Mouse (Mus musculus): ENCODE measurements around the gene Cd27.

Cd27 gene

GRCm38 (mm10) chr6:125241566-125241965 is 4.8 kb upstream of the Cd27 start:
- DNase-seq, result no peak

DNA sequence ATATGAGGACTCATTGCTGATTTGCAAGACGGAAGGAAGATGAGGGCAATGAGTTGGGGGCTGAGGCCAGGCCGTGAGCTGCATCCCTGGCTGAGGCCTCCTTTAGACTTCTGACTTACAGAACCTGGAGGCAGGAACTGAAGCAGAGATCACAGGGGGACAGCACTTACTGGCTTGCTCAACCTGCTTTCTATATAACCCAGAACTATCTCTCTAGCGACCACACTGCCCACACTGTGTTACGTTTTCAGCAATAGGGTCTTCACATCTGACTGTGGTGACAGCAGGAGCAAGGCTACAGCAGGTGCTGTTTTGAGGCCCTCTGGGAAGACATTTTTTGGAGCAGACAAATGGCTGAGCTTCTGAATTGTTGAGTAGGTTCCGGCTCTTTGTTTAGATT is 3.8 kb upstream of the Cd27 start:
- DNase-seq, result no peak

DNA sequence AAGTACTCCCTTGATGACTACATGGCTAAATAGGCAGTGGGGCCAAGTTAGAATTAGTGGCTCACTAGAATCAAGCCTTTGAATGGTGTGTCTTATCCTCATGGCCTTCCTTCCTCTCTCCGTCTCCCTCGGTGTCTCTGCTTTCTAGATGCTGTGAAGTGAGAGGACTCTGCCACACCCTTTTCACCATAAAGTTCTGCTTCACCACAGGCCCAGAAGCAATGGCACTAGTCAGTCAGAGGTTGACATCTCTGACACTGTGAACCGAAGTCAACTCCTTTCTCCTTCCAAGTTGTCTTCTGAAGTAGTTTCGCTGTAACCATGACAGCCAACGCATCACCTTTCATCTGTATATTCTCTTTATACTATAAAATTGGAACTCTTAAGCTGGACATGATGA is 2.7 kb upstream of the Cd27 start:
- DNase-seq, result no peak

GRCm38 (mm10) chr6:125238396-125238795 is 1.6 kb upstream of the Cd27 start:
- DNase-seq, result no peak

DNA sequence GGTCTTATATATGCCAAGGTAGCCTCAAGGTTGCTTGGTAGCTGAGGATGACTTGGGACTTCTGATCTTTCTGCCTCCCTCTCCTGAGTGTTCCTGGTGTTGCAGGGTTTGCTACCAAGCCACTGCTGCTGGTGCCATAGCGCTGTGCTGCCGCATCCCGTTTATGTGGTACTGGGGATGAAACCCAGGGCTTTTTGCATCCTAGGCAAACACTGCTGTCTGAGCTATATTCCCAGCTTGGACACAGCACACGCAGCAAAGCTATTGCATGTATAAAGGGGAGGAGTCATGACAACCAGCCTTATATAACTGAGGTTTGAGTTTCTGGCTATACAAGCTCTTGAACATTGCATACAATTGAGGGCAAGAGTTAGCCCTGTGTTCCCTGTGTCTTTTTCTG is 611 bp upstream of the Cd27 start:
- no peak for DNase-seq

GRCm38 (mm10) chr6:125236341-125236740 is 469 bp downstream of the Cd27 start:
- DNase-seq, result no peak

- no peak for DNase-seq
Measured at GRCm38 (mm10) chr6:125234520-125234828, 2.3 kb downstream of the Cd27 start.

DNA sequence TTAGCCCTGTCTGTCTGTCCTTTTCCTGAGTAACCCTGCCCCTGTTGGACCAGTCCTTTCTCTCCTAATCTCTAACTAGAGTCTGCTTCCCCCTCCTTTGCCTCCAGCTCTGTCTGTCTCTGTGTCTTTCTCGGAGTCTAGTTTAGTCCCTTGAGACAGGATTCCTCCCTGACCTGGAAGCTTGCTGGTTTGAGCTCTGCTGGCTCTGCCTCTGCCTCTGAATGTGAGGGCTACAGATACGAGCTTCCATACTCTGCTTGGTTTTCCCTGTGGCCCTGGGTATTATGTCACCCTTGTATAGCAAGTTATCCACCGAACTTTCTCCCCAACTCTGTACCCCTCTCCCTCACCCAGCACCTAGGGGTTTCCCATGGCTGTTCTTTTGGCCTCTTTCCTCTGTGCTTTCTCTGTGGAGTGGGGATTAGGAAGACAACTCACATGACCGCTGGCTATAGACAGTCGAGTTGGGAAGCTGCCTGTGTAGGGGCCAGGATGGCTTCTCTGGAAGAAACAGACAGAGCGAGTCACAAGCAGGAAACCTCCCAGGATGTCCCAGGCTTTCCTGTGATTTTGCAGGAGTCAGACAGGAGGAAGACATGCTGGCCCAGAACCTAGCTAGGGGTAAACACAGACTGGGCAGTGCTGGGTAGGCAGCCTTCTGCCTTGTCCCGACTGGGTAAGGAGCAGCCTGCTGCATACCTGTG is 2.8 kb downstream of the Cd27 start:
- DNase-seq, result no peak

GRCm38 (mm10) chr6:125232516-125232915 is 4.3 kb downstream of the Cd27 start:
- DNase-seq, result no peak

GRCm38 (mm10) chr6:125232045-125232437 is 4.8 kb downstream of the Cd27 start:
- peak in 1 of 2 experiments; percentile 26 for DNase-seq

- DNase-seq, result peak; percentile 66 to 74
Measured at GRCm38 (mm10) chr6:125231117-125232044, 5.4 kb downstream of the Cd27 start, which contains the start of gene Tapbpl. Tapbpl (minus strand) TSS chr6:125231860.

DNA sequence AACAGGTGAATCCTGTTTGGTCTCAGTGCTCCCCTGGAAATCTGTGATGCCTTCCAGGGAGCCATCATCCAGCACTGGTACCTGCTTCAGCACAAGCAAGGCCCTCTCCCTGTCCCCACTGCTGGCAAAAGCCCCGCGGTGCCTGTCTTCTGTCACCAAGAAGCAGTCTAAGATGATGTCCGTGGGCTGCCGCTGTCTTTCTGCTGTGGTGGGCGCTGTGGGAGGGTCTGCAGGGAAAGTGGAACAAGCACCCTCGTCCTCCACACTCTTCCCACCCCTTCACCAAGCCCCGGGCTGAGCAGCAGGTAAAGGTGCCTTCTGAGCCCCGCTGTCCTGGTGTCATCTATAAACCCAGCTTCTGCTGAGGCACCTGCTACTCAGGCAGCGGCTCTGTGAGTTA is 6.2 kb downstream of the Cd27 start:
- peak; percentile 16 to 19 for DNase-seq

- DNase-seq, result peak in 1 of 2 experiments; percentile 51
Measured at GRCm38 (mm10) chr6:125225518-125226115, 11.2 kb downstream of the Cd27 start.

- no peak for DNase-seq
Measured at GRCm38 (mm10) chr6:125222577-125222976, 14.2 kb downstream of the Cd27 start.

- DNase-seq, result no peak
Measured at GRCm38 (mm10) chr6:125222146-125222545, 14.7 kb downstream of the Cd27 start.

DNA sequence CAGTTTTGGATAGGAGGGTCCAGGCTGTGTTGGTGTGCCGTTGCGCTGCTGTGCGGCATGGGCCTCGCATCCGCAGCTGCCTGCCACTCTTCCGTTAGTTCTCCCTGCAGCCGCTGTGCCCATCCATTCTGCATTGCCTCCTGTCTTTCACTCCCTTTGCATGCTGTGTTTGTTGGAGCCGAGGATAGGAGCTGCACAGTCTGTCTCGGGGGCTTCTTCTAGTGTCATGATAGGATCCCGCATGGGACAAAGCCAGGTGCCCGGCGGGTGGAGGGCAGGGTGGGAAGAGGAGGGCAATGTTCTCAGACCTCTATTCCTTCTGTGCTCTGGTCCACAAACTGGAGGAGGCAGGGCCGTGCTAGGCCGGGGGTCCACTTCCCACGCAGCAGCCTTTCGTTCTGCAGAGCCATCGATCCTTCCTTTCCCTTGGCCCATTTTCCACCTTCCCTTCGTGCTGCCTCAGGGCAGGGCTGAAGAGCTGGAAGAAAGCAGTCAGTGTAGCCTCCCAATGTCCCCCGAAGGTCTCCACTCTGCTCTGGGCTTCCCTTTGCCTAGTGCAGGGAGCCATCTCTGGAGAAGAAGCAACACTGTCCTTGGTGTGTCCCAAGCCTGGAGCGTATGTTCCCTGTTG is 15.6 kb downstream of the Cd27 start:
- DNase-seq, result no peak

GRCm38 (mm10) chr6:125218963-125219362 is 17.8 kb downstream of the Cd27 start:
- DNase-seq, result peak; percentile 57 to 74

DNA sequence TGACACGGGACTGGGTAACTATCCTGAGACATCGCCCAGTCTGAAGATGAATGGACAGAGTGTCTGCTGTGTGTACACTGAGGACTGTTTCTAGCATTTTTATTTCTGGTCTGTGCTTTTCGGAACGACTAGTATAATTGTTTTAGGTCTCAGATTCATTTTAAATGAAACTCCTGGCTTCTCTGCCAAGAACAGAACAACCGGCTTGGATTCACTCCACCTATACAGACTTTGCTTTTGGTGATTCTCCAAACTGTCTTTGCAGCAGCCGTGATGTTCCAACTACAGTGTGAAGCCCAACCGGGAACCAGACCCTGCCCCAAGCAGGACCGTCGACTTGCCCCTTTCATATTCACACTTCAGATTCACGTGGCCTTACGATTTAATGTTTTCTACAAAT is 18.9 kb downstream of the Cd27 start:
- no peak for DNase-seq

- DNase-seq, result peak in 1 of 2 experiments; percentile 43
Measured at GRCm38 (mm10) chr6:125216898-125217297, 19.9 kb downstream of the Cd27 start.

DNA sequence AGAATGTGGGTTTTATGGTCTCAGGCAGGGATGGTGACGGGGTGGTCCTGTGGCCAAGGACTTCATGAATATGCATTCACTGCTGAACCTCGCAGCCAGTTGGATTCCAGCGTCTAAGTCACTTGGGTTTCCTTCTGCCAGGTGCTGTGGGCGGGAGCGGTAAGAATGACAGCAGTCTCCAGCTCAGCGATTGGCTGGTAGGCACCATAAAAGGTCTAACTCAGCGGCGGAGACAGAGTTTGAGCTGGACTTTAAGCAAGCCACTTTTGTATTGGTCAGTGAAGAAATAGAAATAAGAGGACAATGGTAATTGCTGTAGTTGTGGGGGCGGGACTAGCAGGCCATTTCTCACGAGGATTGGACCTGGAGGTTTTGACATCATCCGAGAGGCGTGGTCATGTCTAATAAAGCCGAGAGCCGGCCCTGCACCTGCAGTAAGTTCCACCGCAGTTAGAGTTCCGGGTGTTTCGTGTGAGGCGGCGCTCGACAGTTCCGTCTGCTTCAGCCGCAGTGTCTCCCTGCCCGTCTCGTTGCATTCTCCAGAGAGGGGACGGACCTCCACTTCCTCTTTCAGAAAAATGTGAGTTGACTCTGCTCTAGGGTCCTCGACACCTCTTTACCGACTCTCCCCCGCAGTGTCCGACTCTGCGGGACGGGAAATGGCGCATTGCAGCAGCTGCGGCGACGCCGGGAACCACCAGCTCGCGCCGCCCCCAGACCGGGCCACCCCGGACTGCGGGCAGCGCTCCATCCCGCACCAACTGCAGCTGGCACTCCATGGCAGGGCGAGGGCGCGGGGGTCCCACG is 21.5 kb downstream of the Cd27 start, which contains the start of gene Vamp1:
Gene Vamp1 (plus strand): TSS at position 404 of the 807 bp plus-strand sequence.
- peak; percentile 96 to 97 for DNase-seq

DNA sequence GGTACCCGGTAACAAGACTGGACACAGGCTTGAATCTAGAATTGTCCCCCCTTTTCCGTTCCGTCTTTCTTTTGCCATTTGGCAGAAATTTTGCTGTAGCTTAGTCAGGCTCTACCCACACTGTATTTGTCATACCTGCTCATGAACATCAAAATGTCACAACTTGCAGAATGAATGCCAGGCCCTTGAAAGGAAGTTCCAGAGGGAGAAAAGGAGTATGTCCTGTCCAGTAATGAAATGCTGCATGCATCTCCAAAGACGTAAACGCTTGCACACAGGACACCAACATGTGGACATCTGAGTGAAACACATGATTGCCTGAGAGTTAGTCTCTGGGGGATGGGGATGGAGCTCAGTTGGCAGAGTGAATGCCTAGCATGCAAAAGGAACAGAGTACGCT is 23.1 kb downstream of the Cd27 start:
- DNase-seq, result no peak

GRCm38 (mm10) chr6:125213129-125213528 is 23.7 kb downstream of the Cd27 start:
- no peak for DNase-seq

Measured in cerebellum, postnatal 25 days (tissue).